Mouse (Mus musculus): ENCODE measurements around the gene Gm20820.
"Not testable (repeated sequence)": the region's sequence is repeated elsewhere in the genome, so short reads cannot be mapped to it uniquely, and the experiment has no call there.

Gene Gm20820

DNA sequence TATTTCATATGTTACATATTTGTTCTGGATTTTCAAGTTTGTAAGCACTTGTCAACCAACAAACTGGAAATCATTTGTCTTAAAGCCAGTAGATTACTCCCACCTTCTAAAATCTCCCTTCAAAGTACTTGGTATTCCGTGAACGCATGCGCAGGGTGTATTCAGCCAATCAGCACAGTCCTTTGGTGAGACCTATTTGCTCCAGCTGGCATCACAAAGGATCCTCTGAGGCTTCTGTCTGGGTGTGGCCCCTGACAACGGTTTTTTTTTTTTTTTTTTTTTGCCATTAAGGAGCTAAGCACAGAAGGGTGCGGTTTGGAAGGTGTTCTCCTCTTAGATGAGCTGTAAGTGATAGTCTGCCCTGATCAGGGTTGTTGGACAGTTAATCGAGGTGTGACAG is at the start of gene Gm20820:
TSS of gene Gm20820 (plus strand) at position 301 of the 400 bp plus-strand sequence.
- DNase-seq (ENCODE audit: low spot score in 2 of 2) = not testable (repeated sequence)
